ENCODE assay signal across 20 mouse cellular contexts in genomic region chr3:28585750-28586465, GRCm38 (mm10).
"Had no signal": no experiment of that assay in that cellular context is flagged by ENCODE, and none has a peak within 500 bp of the region (broad histone marks: within the 10 kb centered on the region; RNA-seq: fewer than 3 reads in every experiment).

No protein-coding gene starts in this region.

- H3K9me3 ChIP-seq: heart, embryonic 10.5 days; heart, embryonic 12.5 days; hindbrain, embryonic 13.5 days; limb, embryonic 13.5 days; limb, embryonic 15.5 days; liver, embryonic 12.5 days had no signal

- H3K27ac ChIP-seq: heart, embryonic 10.5 days; hindbrain, embryonic 13.5 days; layer of hippocampus, adult 2 months; left cerebral cortex, adult 2 months; limb, embryonic 13.5 days; limb, embryonic 15.5 days; liver, embryonic 12.5 days; liver, embryonic 14.5 days had no signal

- H3K4me2 ChIP-seq: heart, embryonic 12.5 days; hindbrain, embryonic 13.5 days; limb, embryonic 13.5 days; limb, embryonic 15.5 days; liver, embryonic 12.5 days had no signal

- DNase-seq: gastrocnemius, postnatal 14 days; gastrocnemius, postnatal 36 days; heart, adult 18-20 months; heart, postnatal 10 days; kidney, adult 11 months; kidney, adult 2 months; kidney, postnatal 10 days; kidney, postnatal 36 days; left cerebral cortex, postnatal 4 days had no signal

- H3K27me3 ChIP-seq: heart, embryonic 12.5 days; hindbrain, embryonic 13.5 days; limb, embryonic 13.5 days; limb, embryonic 15.5 days; liver, embryonic 12.5 days had no signal

- H3K4me1 ChIP-seq: heart, embryonic 10.5 days; heart, embryonic 12.5 days; hindbrain, embryonic 13.5 days; limb, embryonic 13.5 days; limb, embryonic 15.5 days; liver, embryonic 12.5 days had no signal

- ATAC-seq: hindbrain, embryonic 16.5 days; inflammation-experienced regulatory T-cells, adult 6 months; liver, embryonic 12.5 days had no signal

- H3K36me3 ChIP-seq: heart, embryonic 10.5 days; heart, embryonic 12.5 days; limb, embryonic 13.5 days; limb, embryonic 15.5 days; liver, embryonic 12.5 days had no signal

- H3K9ac ChIP-seq: heart, embryonic 12.5 days; hindbrain, embryonic 13.5 days; limb, embryonic 13.5 days; limb, embryonic 15.5 days; liver, embryonic 12.5 days; liver, embryonic 14.5 days had no signal

- H3K4me3 ChIP-seq: heart, embryonic 10.5 days; heart, embryonic 12.5 days; hindbrain, embryonic 13.5 days; layer of hippocampus, adult 2 months; left cerebral cortex, adult 2 months; limb, embryonic 13.5 days; limb, embryonic 15.5 days; liver, embryonic 12.5 days had no signal
